Mouse (Mus musculus): ENCODE measurements at regions not wholly inside any gene's neighbourhood (a gene's known extent, or its start where the extent isn't known, plus 50 kb on each side); places are given as distances from the start of the nearest gene placed in this dataset.

DNA sequence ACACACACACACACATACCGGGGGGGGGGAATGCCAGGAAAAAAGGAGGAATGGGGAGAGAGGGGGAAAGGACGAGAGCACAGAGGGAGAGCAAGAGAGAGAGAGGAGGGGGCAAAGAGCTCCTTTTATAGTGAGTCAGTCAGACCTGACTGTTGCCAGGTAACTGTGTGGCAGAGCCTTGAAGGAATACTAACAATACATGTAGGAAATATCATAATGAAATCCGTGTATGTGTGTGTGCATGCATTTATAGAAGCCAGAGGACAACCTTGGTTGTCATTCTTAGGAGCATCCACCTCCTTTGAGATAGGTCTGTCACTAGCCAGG is 127.6 kb upstream of the Med14 start:
- ATAC-seq (replicated peaks; ENCODE audit: poor library complexity): no peak

DNA sequence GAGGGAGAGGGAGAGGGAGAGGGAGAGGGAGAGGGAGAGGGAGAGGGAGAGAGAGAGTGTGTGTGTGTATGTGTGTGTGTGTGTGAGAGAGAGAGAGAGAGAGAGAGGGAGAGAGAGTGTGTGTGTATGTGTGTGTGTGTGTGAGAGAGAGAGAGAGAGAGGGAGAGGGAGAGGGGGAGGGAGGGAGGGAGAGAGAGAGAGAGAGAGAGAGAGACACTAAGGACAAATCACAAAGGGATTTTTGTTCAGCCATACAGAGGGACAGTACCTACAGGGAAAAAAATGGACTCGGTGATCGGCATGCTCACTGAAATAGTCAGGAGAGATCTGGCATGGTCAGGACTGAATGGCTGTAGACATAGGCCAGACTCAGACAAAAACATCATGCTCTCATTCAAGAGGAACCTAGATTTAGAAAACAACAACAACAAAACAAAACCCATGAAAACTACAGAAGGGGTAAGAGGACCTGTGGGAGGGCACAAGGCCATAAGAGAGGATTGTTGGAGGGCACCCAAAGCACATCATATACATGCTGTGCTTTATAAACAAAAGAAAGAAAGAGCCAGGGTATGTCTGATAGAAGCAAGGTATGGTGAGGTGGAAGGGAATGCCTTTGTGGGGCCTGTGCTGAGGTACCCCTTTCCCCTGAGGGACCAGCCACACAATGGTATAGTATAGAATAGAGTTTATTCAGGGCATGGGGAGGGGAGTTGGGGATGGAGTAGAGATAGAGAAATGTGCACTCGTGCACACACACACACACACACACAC is 127.0 kb upstream of the Med14 start:
- no peak for ATAC-seq (replicated peaks; ENCODE audit: poor library complexity)

DNA sequence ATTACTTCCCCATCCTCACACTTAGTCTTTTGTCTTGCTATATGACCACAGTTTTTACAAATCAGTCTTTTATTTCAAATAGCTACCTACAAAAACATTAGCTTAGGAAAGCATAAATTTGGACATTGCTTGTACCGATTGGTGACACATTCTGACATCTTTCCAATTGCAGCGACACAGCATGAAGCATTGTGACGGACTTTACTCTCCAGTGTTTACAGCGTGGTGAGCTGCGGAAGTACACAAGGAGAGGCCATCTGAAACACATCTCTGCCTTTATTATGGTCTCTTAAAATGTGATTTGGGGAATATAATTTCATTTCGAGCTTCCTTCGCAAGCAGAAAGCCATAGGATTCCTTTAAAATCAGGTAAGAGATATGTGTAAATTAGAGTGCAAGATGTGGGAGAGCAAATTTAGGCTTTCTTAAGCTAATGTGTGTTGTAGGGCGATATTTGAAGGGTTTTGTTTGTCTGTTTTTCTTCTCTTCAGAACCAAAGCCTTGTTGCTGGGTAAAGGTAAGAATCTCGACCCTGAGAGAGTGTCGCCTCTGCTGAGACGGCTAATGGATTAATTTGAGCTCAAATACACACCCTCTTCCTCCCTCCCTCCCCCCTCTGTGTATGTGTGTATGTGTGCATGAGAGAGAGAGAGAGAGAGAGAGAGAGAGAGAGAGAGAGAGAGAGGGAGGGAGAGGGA is 126.3 kb upstream of the Med14 start:
- ATAC-seq (replicated peaks; ENCODE audit: poor library complexity): no peak

DNA sequence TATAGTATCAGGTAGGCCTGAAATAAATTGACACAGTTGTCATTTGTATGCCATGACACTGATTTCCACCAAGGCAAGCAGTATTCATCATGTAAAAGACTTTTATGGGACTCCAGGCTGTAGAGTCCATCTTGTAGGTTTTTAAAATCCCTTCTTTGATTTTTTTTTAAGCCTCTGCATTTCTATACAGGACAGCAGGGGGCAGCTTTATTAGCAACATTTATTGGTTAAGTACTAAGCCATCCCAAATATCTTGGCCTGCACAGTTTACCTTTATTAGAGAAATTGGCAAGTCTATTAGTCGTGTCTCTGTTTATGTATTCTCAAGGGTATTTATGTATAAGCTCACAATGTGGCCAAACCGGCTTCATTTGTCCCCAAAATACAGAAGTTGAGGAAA is 125.6 kb upstream of the Med14 start:
- no peak for ATAC-seq (replicated peaks; ENCODE audit: poor library complexity)

DNA sequence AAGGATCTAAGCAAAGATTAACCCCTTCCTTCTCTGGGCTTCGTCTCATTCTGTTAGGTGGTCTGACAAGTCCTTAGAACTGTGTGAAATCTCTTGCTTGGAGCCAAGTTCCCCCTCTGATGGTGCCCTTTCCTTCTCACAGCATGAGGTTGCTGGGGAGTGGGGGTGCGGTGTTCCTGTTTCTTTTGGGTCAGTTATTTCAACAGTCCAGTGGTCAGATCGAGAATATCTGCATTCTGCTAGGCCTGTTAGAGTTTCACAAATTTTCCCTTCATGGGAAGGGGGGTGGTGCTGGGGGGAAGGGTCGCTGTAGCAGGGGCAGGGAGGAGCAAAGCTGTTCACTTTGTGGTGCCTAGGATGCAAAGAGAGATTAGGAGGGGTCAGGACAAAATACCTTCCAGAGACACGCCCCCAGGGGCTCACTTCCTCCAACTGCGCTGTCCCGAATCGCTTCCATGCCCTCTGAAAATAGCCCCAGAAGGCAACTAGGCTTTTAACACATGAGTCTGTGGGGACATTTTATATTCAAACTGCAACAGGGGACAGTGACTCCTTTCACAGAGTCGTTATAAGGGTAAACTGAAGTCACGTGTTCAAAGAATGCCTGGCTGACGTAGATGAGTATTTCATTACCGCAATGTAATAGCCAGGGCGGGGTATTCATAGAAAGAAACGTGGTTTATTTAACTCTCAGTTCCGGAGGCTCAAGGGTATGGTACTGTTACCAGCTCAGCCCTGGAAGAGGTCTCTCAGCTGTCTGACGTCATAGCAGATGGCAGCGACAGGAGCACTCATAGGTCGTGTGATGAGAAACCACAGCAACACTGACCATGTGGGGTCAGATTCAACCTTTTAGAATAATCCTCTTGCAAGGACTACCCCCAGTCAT is 124.5 kb upstream of the Med14 start:
- ATAC-seq (replicated peaks; ENCODE audit: poor library complexity): peak; percentile 87

DNA sequence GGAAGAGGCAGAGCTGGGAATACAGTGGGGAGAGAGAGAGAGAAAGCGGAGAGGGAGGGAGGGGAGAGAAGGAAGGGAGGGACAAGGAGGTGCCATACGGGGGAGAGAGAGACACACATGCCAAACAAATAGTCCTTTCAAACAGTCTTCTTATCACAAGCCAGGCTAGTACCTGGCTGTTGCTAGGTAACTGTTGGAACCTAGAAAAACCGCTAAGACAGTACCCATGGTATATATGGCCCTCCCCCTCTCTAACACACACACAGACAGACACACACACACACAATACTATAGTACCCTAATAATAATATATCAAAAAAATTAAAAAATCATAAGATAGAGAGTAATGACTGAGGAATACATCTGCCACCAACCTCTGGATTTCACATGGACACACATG is 117.4 kb upstream of the Med14 start:
- no peak for ATAC-seq (replicated peaks; ENCODE audit: poor library complexity)

DNA sequence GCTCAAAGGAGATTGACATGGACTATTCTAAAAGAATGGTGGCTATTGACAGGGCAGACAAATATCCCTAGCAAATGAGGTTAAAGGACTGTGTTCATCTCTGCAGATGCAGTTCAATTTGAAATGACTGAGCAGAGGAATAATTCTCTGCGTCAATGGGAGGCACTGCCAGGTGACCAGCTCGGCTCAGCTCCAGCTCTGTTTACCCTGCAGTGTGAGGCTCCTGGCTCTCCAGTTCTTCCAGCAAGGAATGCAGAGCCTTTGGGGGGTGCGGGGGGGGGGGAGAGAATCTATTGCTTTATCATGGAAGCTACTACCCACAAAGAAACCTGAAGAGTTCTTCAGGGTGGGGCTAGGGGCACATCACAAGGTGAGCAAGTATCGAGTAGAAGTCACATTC is 115.6 kb upstream of the Med14 start:
- ATAC-seq (replicated peaks; ENCODE audit: poor library complexity): no peak

DNA sequence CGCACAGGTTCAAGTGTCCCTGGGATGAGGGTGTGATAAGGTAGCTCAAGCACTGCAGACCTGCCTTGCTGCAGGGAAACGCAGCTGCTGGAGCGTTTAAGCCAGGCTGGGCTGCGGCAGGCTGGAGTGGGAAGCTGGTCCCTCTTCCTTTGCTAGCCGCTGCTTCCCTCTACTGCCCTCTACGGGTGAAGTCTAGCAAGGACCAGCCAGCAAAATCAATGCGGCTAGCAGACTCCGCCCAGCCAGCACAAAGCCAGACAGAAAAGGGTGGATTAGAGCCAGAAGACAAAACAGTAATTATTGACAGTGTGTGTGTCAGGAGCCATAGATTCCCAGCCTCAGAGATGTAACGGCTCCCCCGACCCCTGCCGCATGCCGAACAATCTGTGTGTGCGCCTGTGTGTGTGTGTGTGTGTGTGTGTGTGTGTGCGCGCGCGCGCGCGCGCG is 111.8 kb upstream of the Med14 start:
- ATAC-seq (replicated peaks; ENCODE audit: poor library complexity): peak; percentile 99

DNA sequence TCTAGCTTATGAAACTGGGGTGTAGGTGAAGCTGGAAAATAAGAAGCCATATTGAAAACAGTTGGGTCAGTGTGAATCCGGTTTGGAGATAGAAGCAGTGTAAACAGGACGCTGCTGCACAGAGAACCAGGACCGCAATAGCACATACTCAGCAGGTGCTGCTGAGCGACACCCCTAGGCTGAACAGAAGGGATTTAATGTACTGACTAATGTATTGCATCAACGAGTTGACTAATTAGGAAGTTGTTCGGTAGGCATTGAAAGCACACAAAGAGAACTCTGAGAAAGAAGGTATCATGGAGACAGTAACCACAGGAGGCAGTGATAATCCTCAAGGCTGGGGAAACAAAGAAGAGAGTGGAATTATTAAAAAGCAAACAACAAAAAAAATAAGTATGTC is 111.4 kb upstream of the Med14 start:
- peak; percentile 62 for ATAC-seq (replicated peaks; ENCODE audit: poor library complexity)

DNA sequence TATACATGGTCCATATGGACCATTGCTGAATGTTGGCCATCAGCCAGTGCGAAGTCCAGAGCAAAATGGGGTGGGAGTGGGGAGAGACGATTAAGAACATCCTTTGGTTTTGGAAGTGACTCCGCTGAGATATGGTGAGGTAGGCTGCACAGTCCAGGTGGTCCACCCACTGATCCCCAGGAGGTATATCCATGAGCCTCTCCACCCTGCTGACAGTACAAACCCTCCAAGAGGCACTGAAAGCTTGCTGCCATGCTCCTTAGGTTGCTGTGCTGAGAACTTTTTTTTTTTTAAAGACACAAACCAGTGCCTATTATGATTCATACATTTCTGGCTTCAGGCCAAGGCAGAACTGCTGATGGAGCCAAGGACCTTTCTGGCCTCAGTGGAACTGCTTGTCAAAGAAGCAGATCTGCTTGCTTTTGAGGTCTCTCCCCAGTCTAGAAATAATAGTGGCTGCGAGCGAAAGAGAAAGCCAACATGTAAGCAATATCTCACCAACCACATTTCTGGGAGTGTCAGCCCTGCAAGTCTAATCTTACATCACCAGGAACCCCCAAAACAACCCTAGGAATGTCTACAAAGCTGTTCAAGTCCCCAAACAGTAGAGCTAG is 105.1 kb upstream of the Med14 start:
- peak; percentile 69 for ATAC-seq (replicated peaks; ENCODE audit: poor library complexity)

DNA sequence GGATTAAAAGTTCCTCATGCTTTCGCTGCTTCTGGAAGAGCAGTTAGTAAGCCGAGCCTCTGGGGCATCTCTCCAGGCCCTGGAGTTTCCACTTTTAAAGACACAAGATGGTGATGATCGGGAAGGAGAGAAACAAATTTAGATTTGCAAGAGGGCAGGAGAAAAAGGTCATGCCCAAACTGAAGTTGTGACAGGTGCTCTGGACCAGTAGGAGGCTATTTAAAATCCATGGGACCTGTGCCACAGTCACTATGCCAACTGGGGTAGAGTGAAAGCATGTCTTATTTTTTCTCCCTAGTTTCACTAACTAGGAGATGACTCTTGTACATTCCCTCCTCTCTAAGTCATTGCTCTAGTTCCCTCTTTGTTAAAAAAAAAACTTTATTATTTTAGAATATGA is 104.3 kb upstream of the Med14 start:
- ATAC-seq (replicated peaks; ENCODE audit: poor library complexity): no peak

DNA sequence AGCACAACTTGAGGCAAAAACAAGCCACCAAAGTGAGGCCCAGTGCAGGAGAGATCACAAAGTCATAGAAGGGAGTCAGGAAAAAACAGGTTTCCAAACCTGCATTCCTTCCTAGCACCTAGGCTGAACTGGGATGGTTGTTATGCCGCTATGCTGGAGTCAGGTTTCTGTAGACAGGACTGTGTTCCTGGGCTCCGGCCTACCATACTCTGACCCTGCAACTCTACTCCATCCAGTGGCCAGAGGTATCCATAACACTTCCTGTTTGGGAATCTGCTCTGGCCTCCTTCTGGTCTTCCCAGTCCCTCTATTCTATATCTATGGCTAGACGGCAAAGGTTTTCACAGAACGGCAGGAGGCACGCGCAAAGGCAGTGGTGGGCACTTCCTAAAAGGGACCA is 98.3 kb upstream of the Med14 start:
- ATAC-seq (replicated peaks; ENCODE audit: poor library complexity): no peak

DNA sequence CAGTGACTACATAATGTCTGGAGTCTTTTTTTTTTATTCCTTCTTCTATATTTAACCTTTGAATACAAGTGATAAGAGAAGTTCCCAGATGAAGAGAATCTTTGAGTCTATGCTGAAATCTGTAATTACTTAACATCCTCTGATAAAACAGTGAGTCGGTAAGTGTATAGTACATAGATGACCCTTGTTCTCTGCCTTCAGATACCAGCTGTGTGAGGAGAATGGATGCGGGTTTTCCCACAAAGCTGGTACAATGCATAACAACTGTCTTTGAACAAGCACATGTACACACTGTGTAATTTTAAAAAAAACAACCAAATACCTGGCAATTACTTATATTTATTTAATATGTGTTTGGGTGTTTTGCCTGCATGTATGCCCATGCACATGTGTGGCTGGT is 96.9 kb upstream of the Med14 start:
- no peak for ATAC-seq (replicated peaks; ENCODE audit: poor library complexity)

DNA sequence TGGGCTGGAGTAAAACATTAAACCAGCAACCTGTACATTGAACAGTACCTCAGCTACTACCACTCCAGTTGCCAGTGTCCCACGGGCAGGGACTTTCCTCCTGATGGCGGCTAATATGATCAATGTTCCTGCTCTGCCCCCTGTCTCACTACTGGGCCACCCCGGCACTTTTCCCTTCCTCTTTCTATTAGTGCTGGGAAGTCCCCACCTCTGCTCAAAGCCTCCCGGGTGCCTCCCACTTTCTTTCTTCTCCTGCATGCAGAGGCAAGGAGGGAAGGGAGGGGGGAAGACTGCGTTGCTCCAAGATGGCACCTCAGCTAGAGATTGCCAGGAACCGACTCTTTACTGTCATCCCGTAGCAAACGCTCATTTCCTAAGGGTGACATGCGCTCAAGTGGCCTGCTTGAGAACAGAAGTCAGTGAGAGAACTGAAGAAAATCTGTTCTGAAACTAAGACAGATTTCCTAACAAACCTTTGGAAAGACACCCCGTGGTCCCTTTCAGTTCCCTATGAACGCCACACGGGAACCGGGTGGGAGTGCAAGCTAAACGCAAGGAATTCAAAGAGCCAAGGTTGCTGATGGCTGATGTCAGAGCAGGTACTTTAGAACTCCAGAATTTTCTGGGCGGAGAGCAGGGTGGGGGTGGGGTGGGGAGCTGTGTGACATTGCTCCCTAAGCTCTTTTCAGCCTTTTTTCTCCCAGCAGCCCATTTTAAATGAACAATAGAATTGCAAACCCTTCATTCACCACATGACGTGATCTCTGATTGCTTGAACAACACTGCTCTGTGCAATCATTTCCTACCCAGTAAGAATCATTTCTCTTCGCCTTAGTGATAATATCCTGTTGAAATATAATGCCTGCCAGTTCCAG is 96.2 kb upstream of the Med14 start:
- ATAC-seq (replicated peaks; ENCODE audit: poor library complexity): peak; percentile 81

DNA sequence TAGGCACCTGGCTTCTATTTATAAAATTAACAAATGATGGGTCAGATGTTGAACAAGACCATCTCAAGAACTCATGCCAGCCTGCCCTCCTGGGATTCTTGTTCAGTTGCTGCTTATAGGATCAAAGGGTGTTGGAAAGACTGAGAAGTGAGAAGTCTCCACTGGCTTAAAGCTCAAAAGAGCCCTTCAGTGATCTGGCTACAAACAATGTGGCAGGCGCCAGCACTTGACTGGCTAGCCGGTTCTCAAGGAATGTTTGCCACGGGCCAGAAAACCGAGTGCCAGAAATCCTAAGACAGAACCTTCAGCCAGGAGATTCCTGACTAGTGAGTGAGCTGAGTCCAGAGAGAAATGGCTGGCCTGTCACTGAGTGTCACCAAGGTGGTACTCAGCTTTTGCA is 93.6 kb upstream of the Med14 start:
- ATAC-seq (replicated peaks; ENCODE audit: poor library complexity): no peak

DNA sequence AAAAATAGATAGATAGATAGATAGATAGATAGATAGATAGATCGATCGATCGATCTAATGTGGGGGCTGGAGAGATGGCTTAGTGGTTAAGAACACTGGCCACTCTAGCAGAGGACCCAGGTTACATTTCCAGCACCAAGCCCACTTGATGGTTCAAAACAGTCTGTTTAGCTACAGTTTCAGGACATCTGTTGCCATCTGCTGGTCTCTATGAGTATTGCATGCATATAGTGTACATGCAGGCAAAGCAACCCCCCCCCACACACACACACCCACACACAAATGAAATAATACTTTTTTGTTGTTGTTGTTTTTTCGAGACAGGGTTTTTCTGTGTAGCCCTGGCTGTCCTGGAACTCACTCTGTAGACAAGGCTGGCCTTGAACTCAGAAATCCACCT is 89.8 kb upstream of the Med14 start:
- peak; percentile 82 for ATAC-seq (replicated peaks; ENCODE audit: poor library complexity)

DNA sequence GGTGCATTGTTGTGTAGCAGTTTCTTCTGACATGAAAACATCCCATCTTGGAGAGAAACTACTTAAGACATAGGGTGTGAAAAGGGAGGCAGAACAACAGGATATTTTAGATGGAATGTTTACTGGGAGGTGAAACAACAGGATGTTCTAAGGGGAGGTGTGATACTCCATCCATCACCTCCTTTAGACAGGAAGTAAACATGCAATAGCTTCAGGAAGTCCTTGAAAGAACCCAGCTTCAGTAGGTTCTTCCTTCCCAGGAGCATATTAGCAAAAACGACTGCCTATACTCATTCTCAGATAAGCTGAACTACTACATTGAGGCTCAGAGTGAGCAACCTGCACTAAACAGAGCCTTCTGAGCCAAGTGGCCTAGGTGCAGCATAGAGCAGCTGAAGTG is 82.6 kb upstream of the Med14 start:
- ATAC-seq (replicated peaks; ENCODE audit: poor library complexity): no peak

DNA sequence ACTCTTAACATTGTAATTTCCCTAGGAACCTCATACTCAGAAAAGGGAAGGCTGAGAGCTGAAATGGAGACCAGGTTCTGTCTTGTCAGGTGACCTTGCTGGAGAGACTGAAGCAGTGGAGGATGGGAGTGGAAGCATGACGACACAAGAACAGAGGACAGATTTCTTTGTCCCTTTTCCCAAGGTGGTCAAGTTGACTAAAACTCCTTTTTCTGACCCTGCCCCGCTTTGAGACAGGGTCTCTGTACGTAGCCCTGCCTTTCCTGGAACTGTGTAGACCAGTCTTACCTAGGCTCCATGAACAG is 79.1 kb upstream of the Med14 start:
- ATAC-seq (replicated peaks; ENCODE audit: poor library complexity): no peak

DNA sequence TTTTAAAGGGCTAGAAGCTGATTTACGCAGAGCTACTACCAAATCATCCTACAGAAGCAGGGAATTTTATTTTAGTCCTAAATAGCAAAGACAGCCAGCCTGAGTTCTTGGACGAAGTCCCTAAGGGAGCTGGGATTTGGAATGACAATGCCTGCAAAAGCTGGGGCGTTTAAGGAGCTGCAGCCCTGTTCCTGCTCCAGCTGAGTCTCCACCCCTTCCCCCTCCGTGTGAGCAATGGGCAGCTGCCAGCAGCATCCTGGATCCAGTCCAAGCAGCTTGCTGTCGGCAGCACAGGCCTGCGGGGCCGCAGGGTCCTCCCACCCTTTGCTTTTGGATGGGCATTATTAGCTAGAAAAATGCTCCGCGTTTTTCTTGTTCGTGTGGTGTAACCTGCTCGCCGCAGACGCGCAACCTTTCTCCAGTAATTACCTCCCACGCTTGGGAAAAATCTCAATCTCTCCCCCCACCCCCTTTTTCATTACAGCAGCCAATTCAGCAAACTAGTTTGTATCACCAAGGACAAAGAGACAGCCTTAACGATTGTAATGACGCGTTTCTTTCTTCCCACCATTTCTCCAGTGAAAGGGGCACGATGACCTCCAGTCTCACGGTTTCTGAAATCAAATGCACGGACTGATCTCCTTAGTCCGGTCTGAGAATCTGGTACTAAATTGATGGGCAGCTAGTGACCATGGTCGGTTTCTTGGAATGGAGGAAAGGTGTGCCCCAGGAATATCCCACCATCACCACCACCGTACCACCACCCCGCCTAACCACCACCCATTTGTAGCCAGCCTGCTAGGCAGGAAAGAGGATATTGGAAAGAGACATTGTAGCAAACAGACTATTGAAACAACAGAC is 78.5 kb upstream of the Med14 start:
- peak; percentile 82 for ATAC-seq (replicated peaks; ENCODE audit: poor library complexity)
